Mouse (Mus musculus) gastrocnemius, postnatal 25 days (tissue): ENCODE measurements around the gene Car2. TPM values are rescaled to one million over a fixed set of nuclear protein-coding genes. Genes with fewer than 3 reads are reported as not detected.

Experiments used
- DNase-seq: peaks from one replicate; pipeline ENCODE4 v3.0.0; 2022
- total RNA-seq, 2 experiments: library from RNA; stranded (reverse); gene quantifications; 1 replicate in 1 of 2; 2 replicates in 1 of 2; pipeline ENCODE4 v1.2.3; 2021

Car2 gene
- total RNA-seq, 2 experiments from 2014 or later = 7.8 to 13.2 TPM

DNA sequence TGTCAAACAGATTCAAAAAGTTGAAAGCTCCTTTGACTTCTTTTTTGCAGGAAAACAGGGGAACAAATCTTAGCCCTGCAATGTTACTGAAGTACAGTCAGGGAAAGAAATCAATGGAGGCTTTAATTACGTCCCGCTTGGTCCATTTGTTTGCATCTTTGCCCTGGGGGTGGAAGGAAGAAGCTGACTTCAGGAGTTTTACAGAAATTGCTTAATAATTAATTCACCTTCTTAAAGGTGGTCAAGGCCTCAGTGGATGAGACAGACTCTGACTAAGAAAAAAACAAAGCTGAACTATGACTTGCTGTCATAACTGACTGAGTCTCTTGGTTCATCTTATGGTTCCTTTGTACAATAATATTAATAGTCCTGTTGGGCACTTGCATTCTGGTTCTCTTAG is 59.6 kb downstream of the Car2 start:
- DNase-seq = no peak

DNA sequence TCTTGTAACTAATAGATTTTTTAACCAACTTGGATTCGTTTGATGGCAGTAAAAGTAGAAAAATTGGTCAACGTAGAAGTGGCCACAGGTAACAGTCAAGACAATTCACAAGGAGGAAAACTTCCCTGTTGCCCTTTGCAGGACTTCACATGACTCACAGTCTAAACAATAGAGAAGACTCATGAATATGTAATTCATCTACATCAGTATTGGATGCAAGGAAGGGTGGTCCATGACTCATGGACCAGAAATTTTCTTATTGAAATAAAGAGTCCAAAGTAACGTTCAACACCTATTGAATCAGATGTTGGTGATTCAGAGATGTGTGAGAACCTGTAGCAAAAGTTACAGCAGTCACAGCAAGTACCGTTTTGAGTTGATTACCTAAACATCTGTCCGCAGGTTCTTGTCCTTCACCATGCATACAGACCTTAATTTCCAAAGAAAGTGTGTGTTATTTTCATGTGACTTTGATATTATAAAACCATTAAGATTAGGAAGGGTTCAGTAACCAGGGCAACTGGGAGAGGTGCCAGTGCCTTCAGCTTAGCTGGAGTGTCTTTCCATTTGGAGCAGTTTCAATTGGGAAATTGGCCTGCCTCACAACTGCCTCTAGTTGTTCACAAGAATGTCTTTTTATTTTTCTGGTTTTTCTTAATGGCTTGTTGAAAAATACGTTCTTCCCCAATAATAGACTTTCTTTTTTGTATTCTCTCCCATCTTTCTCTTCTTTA is 62.2 kb downstream of the Car2 start:
- DNase-seq = no peak

DNA sequence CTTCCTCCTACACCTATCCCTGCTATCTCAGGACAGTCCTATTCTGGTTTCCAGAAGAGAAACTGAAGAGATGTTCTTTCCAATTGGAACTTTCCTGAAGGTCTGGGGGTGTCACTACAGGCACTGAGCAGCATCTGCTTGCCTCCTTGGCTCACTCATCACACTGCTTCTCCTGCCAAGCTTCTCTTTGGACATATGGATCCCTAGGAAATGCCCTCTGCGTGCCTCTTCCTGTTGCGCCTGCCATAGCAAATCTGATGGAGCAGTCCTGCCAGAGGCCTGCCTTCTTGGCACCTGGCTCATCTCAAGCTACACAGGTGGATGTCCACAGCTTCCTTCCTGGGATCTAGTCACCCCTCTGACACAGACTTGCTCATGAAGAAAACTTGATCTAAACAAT is 64.0 kb downstream of the Car2 start:
- no peak for DNase-seq

Other genes with a start within 250 kb of the Car2 start
- gene Car13, start 244.5 kb upstream of the Car2 start, total RNA-seq = under 1 TPM; 0.26 to 0.83 TPM
- under 1 TPM in 1 of 2 experiments, not detected in 1; 0.33 TPM for gene Car1, start 77.9 kb upstream of the Car2 start, total RNA-seq
- gene Car3, start 22.8 kb upstream of the Car2 start, total RNA-seq = 1,000 to 10,000 TPM in 1 of 2 experiments, 100 to 1,000 TPM in 1; 650 to 1,312 TPM